Mouse (Mus musculus) telencephalon, adult 2 months (tissue): ENCODE data around the gene Kcnj12.

Experiments
- DNase-seq: peaks from one replicate; pipeline ENCODE4 v3.0.0-alpha.2; 2011; ENCODE audit warnings: low read depth, low spot score

Kcnj12 gene

DNA sequence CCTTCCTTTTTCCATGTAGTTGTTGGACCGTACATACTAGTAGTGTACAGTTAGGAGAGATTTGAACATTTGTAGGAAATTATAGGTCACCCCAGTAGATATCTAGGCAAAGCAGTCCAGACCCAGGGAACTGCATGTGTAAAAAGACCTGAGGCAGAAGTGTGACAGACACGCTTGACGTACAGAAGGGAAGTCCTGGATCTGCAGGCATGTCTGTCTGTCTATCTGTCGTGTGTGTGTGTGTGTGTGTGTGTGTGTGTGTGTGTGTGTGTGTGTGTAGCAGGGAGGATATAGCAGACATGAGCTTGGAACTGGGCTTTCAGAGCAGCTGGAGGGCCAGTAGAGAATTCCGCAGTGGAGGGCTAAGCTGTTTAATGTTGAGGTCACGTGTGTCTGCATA, 87.3 kb downstream of the Kcnj12 start:
- no peak for DNase-seq

GRCm38 (mm10) chr11:61110113-61110512, 87.7 kb downstream of the Kcnj12 start:
- no peak for DNase-seq

- DNase-seq = no peak
These were observed 88.6 kb downstream of the Kcnj12 start for GRCm38 (mm10) chr11:61110928-61111327.

DNA sequence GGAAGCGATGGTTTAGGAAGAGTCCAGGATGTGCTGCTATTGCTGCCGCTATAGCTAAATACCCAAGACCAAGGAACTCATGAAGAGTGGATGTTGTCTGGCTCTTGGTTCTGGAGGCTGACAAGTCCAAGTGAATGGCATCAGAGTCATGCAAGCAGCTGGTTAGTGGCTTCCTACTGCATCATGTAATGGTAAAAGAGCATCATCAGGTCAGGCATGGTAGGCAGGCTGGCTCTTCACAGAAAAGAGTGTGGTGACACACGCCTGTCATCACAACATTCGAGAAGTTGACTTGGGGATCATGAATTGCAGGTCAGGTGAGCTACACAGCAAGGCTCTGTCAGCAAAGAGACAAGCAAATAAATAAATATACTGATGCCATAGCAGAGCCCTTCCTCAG, 89.1 kb downstream of the Kcnj12 start:
- no peak for DNase-seq

DNA sequence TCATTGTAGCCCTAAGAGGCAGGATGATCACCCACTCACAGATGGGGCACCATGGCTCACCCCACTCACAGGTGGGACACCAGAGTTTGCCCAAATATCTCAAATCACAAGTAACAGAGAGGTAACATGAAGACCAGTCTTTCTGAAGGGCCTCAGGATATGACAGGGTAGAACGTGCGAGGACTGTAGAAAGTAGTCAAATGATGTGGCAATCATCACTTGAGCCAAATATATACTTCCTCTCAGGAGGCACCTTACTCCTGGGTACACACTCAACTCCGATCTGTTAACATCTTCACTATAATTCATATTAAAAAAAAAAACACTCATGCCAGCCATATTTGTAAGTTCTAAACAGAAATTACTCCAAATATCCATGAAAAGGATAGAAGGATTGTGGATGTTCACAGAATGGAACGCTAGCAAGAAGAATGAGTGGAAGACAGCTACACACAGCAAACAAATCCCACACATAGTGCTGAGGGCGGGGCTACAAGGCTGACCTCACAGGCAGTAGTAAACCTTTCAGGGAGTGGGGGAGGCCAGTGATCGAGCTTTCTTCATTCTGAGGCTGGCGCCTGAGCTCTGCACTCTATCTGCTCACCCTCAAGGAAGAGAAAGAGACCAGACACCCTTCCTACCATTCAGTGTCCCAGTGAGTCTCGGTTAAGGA, 90.1 kb downstream of the Kcnj12 start:
- DNase-seq = no peak

- no peak for DNase-seq
These were observed 93.9 kb downstream of the Kcnj12 start for GRCm38 (mm10) chr11:61116226-61116625.

GRCm38 (mm10) chr11:61119996-61120583, 97.7 kb downstream of the Kcnj12 start:
- DNase-seq = no peak
